Mouse (Mus musculus): ENCODE data around the gene 4932414N04Rik. TPM values are rescaled to one million over a fixed set of nuclear protein-coding genes. Genes with fewer than 3 reads are reported as not detected.

4932414N04Rik gene
- total RNA-seq, 2 experiments from 2014 or later = not detected

Other genes with a start within 250 kb of the 4932414N04Rik start
- 5.9 TPM in 1 of 2 replicates, not detected in the other for gene Stk39, start 184.2 kb upstream of the 4932414N04Rik start, total RNA-seq (2015; ENCODE audit: low replicate concordance)
- gene Stk39, start 184.2 kb upstream of the 4932414N04Rik start, total RNA-seq (2017; ENCODE audit: low replicate concordance) = 1.0 and 3.1 TPM in 2 replicates
- not detected in 2 replicates for gene 4933409G03Rik, start 74.1 kb upstream of the 4932414N04Rik start, total RNA-seq (2015; ENCODE audit: low replicate concordance)
- gene 4933409G03Rik, start 74.1 kb upstream of the 4932414N04Rik start, total RNA-seq (2017; ENCODE audit: low replicate concordance) = not detected in 2 replicates
- 16.3 and 16.7 TPM in 2 replicates for gene Cers6, start 205.0 kb downstream of the 4932414N04Rik start, total RNA-seq (2015; ENCODE audit: low replicate concordance)
- 8.2 and 9.3 TPM in 2 replicates for gene Cers6, start 205.0 kb downstream of the 4932414N04Rik start, total RNA-seq (2017; ENCODE audit: low replicate concordance)